ENCODE assay signal across 23 mouse cellular contexts in the genomic region with DNA sequence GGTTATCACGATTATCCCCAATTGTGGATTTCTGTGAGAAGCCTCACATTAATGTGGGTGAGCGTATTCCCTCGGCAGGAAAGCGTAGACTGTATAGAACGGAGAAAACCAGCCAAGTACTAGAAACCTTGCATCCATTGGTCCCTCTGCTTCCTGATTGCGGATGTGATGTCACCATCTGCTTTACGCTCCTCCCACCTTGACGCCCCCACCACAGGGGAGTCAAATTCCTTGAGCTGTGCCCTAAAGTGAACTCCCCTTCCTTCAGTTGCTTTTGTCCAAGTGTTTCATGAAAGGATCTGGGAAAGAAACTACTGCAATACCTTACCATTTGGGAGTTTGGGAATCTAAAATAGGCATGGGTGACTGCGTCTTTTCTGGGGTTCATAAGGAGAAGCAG.
DNase-seq lines count a peak whose midpoint lies in the region; TF ChIP-seq lines count a peak whose summit lies in the region.
"Had no signal": no experiment of that assay in that cellular context is flagged by ENCODE, and none has a peak within 500 bp of the region (broad histone marks: within the 10 kb centered on the region; RNA-seq: fewer than 3 reads in every experiment).

No protein-coding gene starts in this region.

- no peak for TF ChIP-seq CTCF in kidney, adult 2 months (conservative IDR thresholded peaks at IDR 0.05; ENCODE audit: insufficient read depth, insufficient read length, low read depth, low read length)

- no peaks in the 10 kb centered on the region for H3K9me3 ChIP-seq in heart, embryonic 10.5 days
- H3K9me3 ChIP-seq: forebrain, embryonic 13.5 days; hindbrain, embryonic 10.5 days; hindbrain, embryonic 15.5 days; liver, embryonic 13.5 days; megakaryocyte, embryonic 14.5 days; midbrain, embryonic 12.5 days had no signal

- H3K27me3 ChIP-seq in kidney, adult 2 months (replicated peaks; ENCODE audit: control insufficient read depth, insufficient read depth, low read length), result no peaks in the 10 kb centered on the region
- H3K27me3 ChIP-seq in heart, embryonic 10.5 days (ENCODE audit: insufficient read depth, poor library complexity, severe bottlenecking), result no peaks in the 10 kb centered on the region
- H3K27me3 ChIP-seq: forebrain, embryonic 13.5 days; hindbrain, embryonic 15.5 days; liver, embryonic 13.5 days; megakaryocyte, embryonic 14.5 days; midbrain, embryonic 12.5 days had no signal

- no peaks in the 10 kb centered on the region; the same call in 1 of the 2 replicates for H3K4me1 ChIP-seq in kidney, adult 2 months (ENCODE audit: control insufficient read depth, insufficient read depth, low read length)
- peaks cover 43% of the 10 kb centered on the region for H3K4me1 ChIP-seq in heart, embryonic 10.5 days
- H3K4me1 ChIP-seq: forebrain, embryonic 13.5 days; liver, embryonic 13.5 days; midbrain, embryonic 12.5 days had no signal

- no peak overlapping the region for H3K27ac ChIP-seq in kidney, adult 2 months (ENCODE audit: insufficient read depth, low read depth, low read length)
- no peak overlapping the region for H3K27ac ChIP-seq in heart, embryonic 10.5 days
- H3K27ac ChIP-seq: forebrain, embryonic 13.5 days; hindbrain, embryonic 10.5 days; hindbrain, embryonic 15.5 days; layer of hippocampus, adult 2 months; liver, embryonic 13.5 days; midbrain, embryonic 12.5 days had no signal

- intact Hi-C loops in left cerebral cortex, postnatal 25 days (cut with DNase I), result no loop called here

- H3K36me3 ChIP-seq in kidney, adult 2 months (ENCODE audit: control insufficient read depth, insufficient read depth, low read length), result no peaks in the 10 kb centered on the region
- no peaks in the 10 kb centered on the region for H3K36me3 ChIP-seq in heart, embryonic 10.5 days
- H3K36me3 ChIP-seq: hindbrain, embryonic 10.5 days; hindbrain, embryonic 15.5 days; liver, embryonic 13.5 days; midbrain, embryonic 12.5 days had no signal

- 89% methylated on average over 9 of the region's 9 CpGs for WGBS in kidney, adult 2 months
- 85% methylated on average over 9 of the region's 9 CpGs for WGBS in heart, embryonic 10.5 days

- TF ChIP-seq POLR2A in kidney, adult 2 months (IDR thresholded peaks at IDR 0.05; ENCODE audit: low read depth, low read length), result no peak

- DNase-seq in kidney, postnatal 4 days, result peak; percentile 19 to 34
- DNase-seq in kidney, adult 2 months, result no peak
- DNase-seq in ES-CJ7 (ENCODE audit: low read depth, low spot score), result peak; percentile 46
- peak; percentile 14 for DNase-seq in WW6 (ENCODE audit: low read depth, low spot score)
- DNase-seq in left cerebral cortex, postnatal 25 days (ENCODE audit: low spot score in 2 of 2), result no peak
- DNase-seq in heart, embryonic 10.5 days (ENCODE audit: low spot score), result no peak
- DNase-seq: adrenal gland, postnatal 10 days; B cell, adult 2 months; cerebellum, adult 8-10 months; cerebellum, postnatal 25 days; heart, postnatal 14 days; kidney, adult 18-20 months; kidney, postnatal 25 days; left cerebral cortex, postnatal 4 days; liver, embryonic 13.5 days; lung, adult 18-20 months; lung, postnatal 4 days had no signal

- no peak overlapping the region for H3K4me3 ChIP-seq in kidney, adult 2 months (ENCODE audit: insufficient read depth, low read depth, low read length)
- H3K4me3 ChIP-seq in heart, embryonic 10.5 days, result no peak overlapping the region
- H3K4me3 ChIP-seq: forebrain, embryonic 13.5 days; hindbrain, embryonic 10.5 days; hindbrain, embryonic 15.5 days; layer of hippocampus, adult 2 months; liver, embryonic 13.5 days; megakaryocyte, embryonic 14.5 days; midbrain, embryonic 12.5 days had no signal

Comparison
In these comparisons a context has a peak if more than half of its experiments do, and no peak if none do; other contexts are left out.
1. DNase-seq: peak in kidney, postnatal 4 days (2 of 2), ES-CJ7 (single experiment) and WW6 (single experiment); none in kidney, adult 2 months (single experiment), left cerebral cortex, postnatal 25 days (0 of 2) and heart, embryonic 10.5 days (single experiment).